Mouse (Mus musculus) CH12.LX (cell line): Measurements from ENCODE around the gene Nags. TPM values are rescaled to one million over a fixed set of nuclear protein-coding genes. Genes with fewer than 3 reads are reported as not detected.

Experiments used
- DNase-seq: peaks from one replicate; pipeline ENCODE4 v3.0.0-alpha.2; 2013; ENCODE audit errors: extremely low read depth
- H3K27ac ChIP-seq: 2 replicates; pipeline ENCODE4 v1.5.1; 2012; ENCODE audit warnings: low read depth, mild to moderate bottlenecking, control low read depth, moderate library complexity; ENCODE audit not compliant: insufficient read depth
- H3K27me3 ChIP-seq: replicated peaks from 2 replicates; pipeline ENCODE3; 2012; ENCODE audit warnings: inconsistent platforms
- H3K36me3 ChIP-seq, 2 experiments: replicated peaks in 1 of 2; 2 replicates each; pipeline versions ENCODE3 to v1.6.1; 2012; ENCODE audit warnings: inconsistent platforms in 1 of 2, low read length in 1 of 2, mild to moderate bottlenecking in 1 of 2, mixed read lengths in 1 of 2, moderate library complexity in 1 of 2; ENCODE audit not compliant: control insufficient read depth in 1 of 2, insufficient read depth in 1 of 2
- H3K4me1 ChIP-seq, 2 experiments: 2 replicates each; pipeline ENCODE4 v1.6.1; 2012; ENCODE audit warnings: inconsistent platforms in 1 of 2, moderate library complexity in 1 of 2; ENCODE audit not compliant: insufficient read depth in 2 of 2, control insufficient read depth in 1 of 2
- H3K4me2 ChIP-seq: 2 replicates; pipeline ENCODE4 v1.6.1; 2012; ENCODE audit warnings: low read depth, mild to moderate bottlenecking, control low read depth; ENCODE audit not compliant: poor library complexity, insufficient read depth, severe bottlenecking
- H3K4me3 ChIP-seq, 3 experiments: fragments of 150-350 bp in 1 of 3; sonication (generic) in 1 of 3; replicated peaks in 1 of 3; 2 replicates each; pipeline versions ENCODE3 to v1.5.1; 2011 to 2012; ENCODE audit warnings: low read depth in 2 of 3, low read length in 2 of 3, mild to moderate bottlenecking in 2 of 3, moderate library complexity in 2 of 3, control low read depth in 1 of 3, improper control_type of control experiment in 1 of 3, inconsistent platforms in 1 of 3, mixed read lengths in 1 of 3; ENCODE audit not compliant: poor library complexity in 1 of 3
- H3K79me2 ChIP-seq: replicated peaks from 2 replicates; pipeline ENCODE4 v1.6.1; 2012; ENCODE audit warnings: mild to moderate bottlenecking, moderate library complexity; ENCODE audit not compliant: control insufficient read depth, poor library complexity, insufficient read depth, severe bottlenecking; ENCODE audit errors: extremely low read depth
- H3K9ac ChIP-seq: 2 replicates; pipeline ENCODE4 v1.6.1; 2012; ENCODE audit warnings: low read depth, mild to moderate bottlenecking, control low read depth, moderate library complexity; ENCODE audit not compliant: insufficient read depth
- H3K9me3 ChIP-seq: replicated peaks from 2 replicates; pipeline ENCODE3; 2012; ENCODE audit warnings: low read length, inconsistent platforms, mixed read lengths
- BHLHE40 ChIP-seq: IDR thresholded peaks from 2 replicates; pipeline ENCODE4 v1.6.1; 2011; ENCODE audit warnings: mild to moderate bottlenecking, low read depth, low read length, improper control_type of control experiment
- CHD1 ChIP-seq: IDR thresholded peaks from 2 replicates; pipeline ENCODE4 v1.6.1; 2012; ENCODE audit warnings: low read depth, low read length, improper control_type of control experiment, inconsistent platforms
- CHD2 ChIP-seq: IDR thresholded peaks from 2 replicates; pipeline ENCODE4 v1.6.1; 2011; ENCODE audit warnings: low read length, improper control_type of control experiment
- CTCF ChIP-seq, 2 experiments: IDR thresholded peaks in 1 of 2; conservative IDR thresholded peaks in 1 of 2; 2 replicates each; pipeline ENCODE4 v1.5.1; 2011 to 2012; ENCODE audit warnings: low read depth in 2 of 2, low read length in 2 of 2, improper control_type of control experiment in 1 of 2, inconsistent platforms in 1 of 2, mild to moderate bottlenecking in 1 of 2, moderate library complexity in 1 of 2
- E2F4 ChIP-seq: IDR thresholded peaks from 2 replicates; pipeline ENCODE4 v1.6.1; 2011; ENCODE audit warnings: low read depth, low read length, improper control_type of control experiment; ENCODE audit not compliant: insufficient replicate concordance
- ELF1 ChIP-seq: IDR thresholded peaks from 2 replicates; pipeline ENCODE4 v1.6.1; 2014; ENCODE audit warnings: low read depth, mild to moderate bottlenecking, inconsistent platforms, low read length, improper control_type of control experiment
- EP300 ChIP-seq: IDR thresholded peaks from 2 replicates; pipeline ENCODE4 v1.6.1; 2011; ENCODE audit warnings: low read length, improper control_type of control experiment
- ETS1 ChIP-seq: conservative IDR thresholded peaks from 2 replicates; pipeline ENCODE4 v1.6.1; 2012; ENCODE audit warnings: low read depth, mild to moderate bottlenecking, inconsistent platforms, low read length, improper control_type of control experiment, moderate library complexity
- HCFC1 ChIP-seq: IDR thresholded peaks from 2 replicates; pipeline ENCODE4 v1.6.1; 2012; ENCODE audit warnings: low read depth, mild to moderate bottlenecking, inconsistent platforms, low read length, improper control_type of control experiment
- IRF4 ChIP-seq: IDR thresholded peaks from 2 replicates; pipeline ENCODE4 v1.6.1; 2014; ENCODE audit warnings: low read depth, mild to moderate bottlenecking, inconsistent platforms, low read length, improper control_type of control experiment
- JUN ChIP-seq: IDR thresholded peaks from 2 replicates; pipeline ENCODE4 v1.6.1; 2011; ENCODE audit warnings: low read depth, mild to moderate bottlenecking, low read length, improper control_type of control experiment, moderate library complexity; ENCODE audit not compliant: insufficient read depth
- JUND ChIP-seq: conservative IDR thresholded peaks from 2 replicates; pipeline ENCODE4 v1.6.1; 2011; ENCODE audit warnings: low read depth, low read length, improper control_type of control experiment
- KAT2A ChIP-seq: IDR thresholded peaks from 2 replicates; pipeline ENCODE4 v1.6.1; 2012; ENCODE audit warnings: low read length, improper control_type of control experiment, inconsistent platforms; ENCODE audit not compliant: insufficient replicate concordance
- MAFK ChIP-seq: IDR thresholded peaks from 2 replicates; pipeline ENCODE4 v1.6.1; 2011; ENCODE audit warnings: low read length, improper control_type of control experiment; ENCODE audit not compliant: insufficient replicate concordance
- MAX ChIP-seq: IDR thresholded peaks from 2 replicates; pipeline ENCODE4 v1.6.1; 2011; ENCODE audit warnings: low read length, improper control_type of control experiment
- MAZ ChIP-seq: IDR thresholded peaks from 2 replicates; pipeline ENCODE4 v1.6.1; 2012; ENCODE audit warnings: low read depth, mild to moderate bottlenecking, inconsistent platforms, low read length, improper control_type of control experiment, moderate library complexity
- MEF2A ChIP-seq: IDR thresholded peaks from 2 replicates; pipeline ENCODE4 v1.6.1; 2014; ENCODE audit warnings: low read depth, mild to moderate bottlenecking, inconsistent platforms, low read length, improper control_type of control experiment, borderline replicate concordance
- MXI1 ChIP-seq: IDR thresholded peaks from 2 replicates; pipeline ENCODE4 v1.6.1; 2011; ENCODE audit warnings: mild to moderate bottlenecking, low read depth, low read length, improper control_type of control experiment
- MYC ChIP-seq: IDR thresholded peaks from 2 replicates; pipeline ENCODE4 v1.6.1; 2011; ENCODE audit warnings: low read depth, mild to moderate bottlenecking, improper control_type of control experiment, low read length
- NELFE ChIP-seq: IDR thresholded peaks from 2 replicates; pipeline ENCODE4 v1.6.1; 2011; ENCODE audit warnings: low read depth, low read length, improper control_type of control experiment
- NRF1 ChIP-seq: IDR thresholded peaks from 2 replicates; pipeline ENCODE4 v1.6.1; 2014; ENCODE audit warnings: low read depth, mild to moderate bottlenecking, inconsistent platforms, low read length, improper control_type of control experiment, moderate library complexity
- PAX5 ChIP-seq: IDR thresholded peaks from 2 replicates; pipeline ENCODE4 v1.6.1; 2012; ENCODE audit warnings: low read length, inconsistent platforms, mixed read lengths
- POLR2A ChIP-seq: IDR thresholded peaks from 2 replicates; pipeline ENCODE4 v1.6.1; 2011; ENCODE audit warnings: low read depth, mild to moderate bottlenecking, improper control_type of control experiment, low read length
- POLR2AphosphoS2 ChIP-seq: IDR thresholded peaks from 2 replicates; pipeline ENCODE4 v1.6.1; 2011; ENCODE audit warnings: low read depth, low read length, improper control_type of control experiment
- RAD21 ChIP-seq: IDR thresholded peaks from 2 replicates; pipeline ENCODE4 v1.6.1; 2011; ENCODE audit warnings: low read depth, mild to moderate bottlenecking, low read length, improper control_type of control experiment, moderate library complexity
- RCOR1 ChIP-seq: conservative IDR thresholded peaks from 2 replicates; pipeline ENCODE4 v1.6.1; 2012; ENCODE audit warnings: low read depth, mild to moderate bottlenecking, inconsistent platforms, low read length, improper control_type of control experiment
- SIN3A ChIP-seq: IDR thresholded peaks from 2 replicates; pipeline ENCODE4 v1.6.1; 2012; ENCODE audit warnings: low read length, improper control_type of control experiment, inconsistent platforms
- SMC3 ChIP-seq: IDR thresholded peaks from 2 replicates; pipeline ENCODE4 v1.6.1; 2011; ENCODE audit warnings: low read depth, low read length, improper control_type of control experiment
- TBP ChIP-seq: conservative IDR thresholded peaks from 2 replicates; pipeline ENCODE4 v1.6.1; 2011; ENCODE audit warnings: low read depth, low read length, improper control_type of control experiment
- TCF12 ChIP-seq: IDR thresholded peaks from 2 replicates; pipeline ENCODE4 v1.6.1; 2014; ENCODE audit warnings: low read depth, mild to moderate bottlenecking, inconsistent platforms, low read length, improper control_type of control experiment
- UBTF ChIP-seq: IDR thresholded peaks from 2 replicates; pipeline ENCODE4 v1.6.1; 2012; ENCODE audit warnings: low read depth, mild to moderate bottlenecking, inconsistent platforms, low read length, improper control_type of control experiment, moderate library complexity
- USF1 ChIP-seq: IDR thresholded peaks from 2 replicates; pipeline ENCODE4 v1.6.1; 2014; ENCODE audit warnings: low read depth, mild to moderate bottlenecking, inconsistent platforms, low read length, improper control_type of control experiment
- USF2 ChIP-seq: conservative IDR thresholded peaks from 2 replicates; pipeline ENCODE4 v1.6.1; 2011; ENCODE audit warnings: low read depth, low read length, improper control_type of control experiment
- ZC3H11A ChIP-seq: IDR thresholded peaks from 2 replicates; pipeline ENCODE4 v1.6.1; 2012; ENCODE audit warnings: low read depth, mild to moderate bottlenecking, inconsistent platforms, low read length, improper control_type of control experiment
- ZKSCAN1 ChIP-seq: IDR thresholded peaks from 2 replicates; pipeline ENCODE4 v1.6.1; 2012; ENCODE audit warnings: low read depth, inconsistent platforms, low read length, improper control_type of control experiment, borderline replicate concordance
- ZMIZ1 ChIP-seq: IDR thresholded peaks from 2 replicates; pipeline ENCODE4 v1.6.1; 2012; ENCODE audit warnings: low read depth, mild to moderate bottlenecking, inconsistent platforms, low read length, improper control_type of control experiment
- ZNF384 ChIP-seq: IDR thresholded peaks from 2 replicates; pipeline ENCODE4 v1.6.1; 2012; ENCODE audit warnings: low read depth, low read length, improper control_type of control experiment, inconsistent platforms
- dilution Hi-C: fragments of 300-500 bp; cut with MboI; formaldehyde crosslinking; loops from 2 replicates; pipeline ENCODE4 v1.14.3; 2020; ENCODE audit warnings: low sequenced_read_pairs; ENCODE audit not compliant: extremely low pct_unique_long_range_greater_than_20kb, extremely low pct_ligation_motif_present
- in situ Hi-C: fragments of 300-500 bp; cut with MboI; formaldehyde crosslinking; loops from 3 replicates; pipeline ENCODE4 v1.14.3; 2019; ENCODE audit warnings: low sequenced_read_pairs, low pct_ligation_motif_present, low pct_unique_long_range_greater_than_20kb, mixed read lengths
- polyA plus RNA-seq: library from polyadenylated mRNA; unstranded; fragments of >175 nt; gene quantifications from 2 replicates; pipeline ENCODE4 v1.2.1, GENCODE M21; 2012; ENCODE audit warnings: low read depth; ENCODE audit not compliant: insufficient read length
- total RNA-seq, 2 experiments: library from RNA; depleted of rRNA; stranded (reverse); fragments of 300-350 nt in 1 of 2; fragments of >200 nt in 1 of 2; gene quantifications; 2 replicates each; pipeline ENCODE4 v1.2.3; 2012 to 2014

Nags gene
- total and polyA plus RNA-seq, 3 experiments: not detected

GRCm38 (mm10) chr11:102189461-102190436 lies 44.4 kb downstream of the Nags start, which contains the start of gene G6pc3:
Gene G6pc3 (plus strand): TSS chr11:102189620.
- dilution Hi-C loops: no loop called here
- Histone ChIP-seq H3K27ac (peak within 1 kb of the TSS; percentile 30), H3K4me2 (peak within 1 kb of the TSS; percentile 95), H3K4me1 (peaks cover 4 to 38% of the 10 kb centered on the region in 2 experiments), H3K36me3 (peaks cover 26 to 35% of the 10 kb centered on the region in 2 experiments), H3K27me3 (no peaks in the 10 kb centered on the region), H3K9ac (peak within 1 kb of the TSS; percentile 94), H3K79me2 (peaks cover 6% of the 10 kb centered on the region), H3K9me3 (no peaks in the 10 kb centered on the region), H3K4me3 (peak within 1 kb of the TSS; percentile 60 to 79 (median 73))
- in situ Hi-C loops: loop anchor here (5.0 kb wide), 1 partner anchor 38 kb away; no protein-coding TSS in a partner anchor
- DNase-seq: peak; percentile 97
- TF ChIP-seq EP300 (peak; percentile 17; the same call in 1 of the 2 replicates), PAX5 (no peak), ETS1 (peak; percentile 70; the same call in 1 of the 2 replicates), RAD21 (no peak; the same call in 1 of the 2 replicates), USF2 (peak; percentile 93), ELF1 (peak; percentile 98), CHD2 (peak; percentile 88), RCOR1 (no peak), KAT2A (peak; percentile 83; the same call in 1 of the 2 replicates), POLR2A (peak; percentile 84), UBTF (peak; percentile 75; the same call in 1 of the 2 replicates), IRF4 (peak; percentile 74), MAX (peak; percentile 100), ZMIZ1 (peak; percentile 67), SIN3A (peak; percentile 100), MAFK (no peak), ZKSCAN1 (no peak), MAZ (0 out of 2 replicates have a peak, but pooled peaks have one; percentile 78), TCF12 (peak; percentile 87), CTCF (conservative IDR thresholded peaks at IDR 0.05 in 1 of 2, IDR thresholded peaks at IDR 0.05 in 1 of 2; ENCODE audit: low read depth in 2 of 2, low read length in 2 of 2) (no peak), MYC (peak; percentile 100), NRF1 (peak; percentile 57), ZC3H11A (no peak), NELFE (peak; percentile 67), ZNF384 (no peak), JUND (no peak), TBP (no peak; the same call in 1 of the 2 replicates), CHD1 (no peak), MEF2A (peak; percentile 77), E2F4 (no peak), USF1 (peak; percentile 95), SMC3 (no peak; the same call in 1 of the 2 replicates), JUN (no peak), HCFC1 (peak; percentile 91), MXI1 (peak; percentile 100), BHLHE40 (peak; percentile 95), POLR2AphosphoS2 (no peak)
